Mouse (Mus musculus) embryonic fibroblast, embryonic 13.5 days (primary cell): ENCODE data around the gene Ergic1. TPM values are rescaled to one million over a fixed set of nuclear protein-coding genes. Genes with fewer than 3 reads are reported as not detected.

Experiments
- H3K27ac ChIP-seq: 2 replicates; pipeline ENCODE4 v1.5.1; 2012; ENCODE audit warnings: low read length, control low read depth, inconsistent platforms; ENCODE audit not compliant: insufficient read depth
- H3K4me1 ChIP-seq: 2 replicates; pipeline ENCODE4 v1.6.1; 2011; ENCODE audit warnings: low read length; ENCODE audit not compliant: control insufficient read depth, insufficient read depth
- H3K4me3 ChIP-seq: 2 replicates; pipeline ENCODE4 v1.5.1; 2011; ENCODE audit warnings: mild to moderate bottlenecking, control low read depth, low read length; ENCODE audit not compliant: insufficient read depth
- CTCF ChIP-seq: IDR thresholded peaks from 2 replicates; pipeline ENCODE4 v1.5.1; 2011; ENCODE audit warnings: mild to moderate bottlenecking, control low read depth, low read length, moderate library complexity, borderline replicate concordance; ENCODE audit not compliant: insufficient read depth
- POLR2A ChIP-seq: IDR thresholded peaks from 2 replicates; pipeline ENCODE4 v1.6.1; 2011; ENCODE audit warnings: low read depth, mild to moderate bottlenecking, control low read depth, low read length, moderate library complexity
- polyA plus RNA-seq: library from polyadenylated mRNA; stranded (reverse); fragments of >200 nt; gene quantifications from 2 replicates; pipeline ENCODE4 v1.2.4, GENCODE M21; 2011; ENCODE audit warnings: low read depth; ENCODE audit not compliant: missing spikeins, insufficient read length

Ergic1 gene
- polyA plus RNA-seq, 1 experiment = 376 TPM

GRCm38 (mm10) chr17:26594958-26595357 is 33.7 kb downstream of the Ergic1 start:
- Histone ChIP-seq H3K4me1 (peaks cover 24% of the 10 kb centered on the region), H3K27ac (peak overlapping the region; percentile 71), H3K4me3 (no peak overlapping the region)
- TF ChIP-seq POLR2A = no peak
- no peak for TF ChIP-seq CTCF

- Histone ChIP-seq H3K27ac (peak overlapping the region; percentile 71), H3K4me1 (peaks cover 24% of the 10 kb centered on the region), H3K4me3 (no peak overlapping the region)
- TF ChIP-seq CTCF = no peak
- no peak for TF ChIP-seq POLR2A
Observed at GRCm38 (mm10) chr17:26595448-26596167, 34.3 kb downstream of the Ergic1 start.

GRCm38 (mm10) chr17:26596168-26596658 is 34.9 kb downstream of the Ergic1 start:
- Histone ChIP-seq H3K27ac (peak overlapping the region; percentile 71), H3K4me3 (no peak overlapping the region), H3K4me1 (peaks cover 26% of the 10 kb centered on the region)
- TF ChIP-seq CTCF = no peak
- no peak for TF ChIP-seq POLR2A

- TF ChIP-seq CTCF (no peak), POLR2A (no peak)
- Histone ChIP-seq H3K4me3 (no peak overlapping the region), H3K4me1 (peaks cover 33% of the 10 kb centered on the region), H3K27ac (no peak overlapping the region)
Observed at GRCm38 (mm10) chr17:26596856-26597481, 35.7 kb downstream of the Ergic1 start.

- H3K4me1 ChIP-seq = peaks cover 33% of the 10 kb centered on the region
Observed at GRCm38 (mm10) chr17:26598845-26599244, 37.6 kb downstream of the Ergic1 start.

GRCm38 (mm10) chr17:26600913-26601447 is 39.7 kb downstream of the Ergic1 start:
- Histone ChIP-seq H3K4me3 (no peak overlapping the region), H3K27ac (peak overlapping the region; percentile 62; the same call in 1 of the 2 replicates), H3K4me1 (peaks cover 35% of the 10 kb centered on the region)
- TF ChIP-seq CTCF (no peak), POLR2A (no peak)

More at GRCm38 (mm10) chr17:26598845-26599244, 37.6 kb downstream of the Ergic1 start:
- no peak for TF ChIP-seq POLR2A
- TF ChIP-seq CTCF = no peak
- Histone ChIP-seq H3K4me3 (no peak overlapping the region), H3K27ac (no peak overlapping the region)

- Histone ChIP-seq H3K4me1 (peaks cover 34% of the 10 kb centered on the region), H3K27ac (peak overlapping the region; percentile 62), H3K4me3 (no peak overlapping the region)
- TF ChIP-seq CTCF = no peak
- TF ChIP-seq POLR2A = no peak
Observed at GRCm38 (mm10) chr17:26601514-26601913, 40.2 kb downstream of the Ergic1 start.

- H3K4me1 ChIP-seq = peaks cover 30% of the 10 kb centered on the region
- TF ChIP-seq POLR2A (no peak), CTCF (no peak)
Observed at GRCm38 (mm10) chr17:26601926-26602325, 40.6 kb downstream of the Ergic1 start.

GRCm38 (mm10) chr17:26602371-26602885 is 41.1 kb downstream of the Ergic1 start:
- H3K4me3 ChIP-seq = no peak overlapping the region
- peak overlapping the region; percentile 15 for H3K27ac ChIP-seq
- TF ChIP-seq POLR2A (no peak), CTCF (no peak)
- H3K4me1 ChIP-seq = peaks cover 27% of the 10 kb centered on the region

More at GRCm38 (mm10) chr17:26601926-26602325, 40.6 kb downstream of the Ergic1 start:
- peak overlapping the region; percentile 62 for H3K27ac ChIP-seq
- no peak overlapping the region for H3K4me3 ChIP-seq
